Mouse (Mus musculus) heart, adult 18-20 months (tissue): ENCODE measurements around the gene Uqcr10. TPM values are rescaled to one million over a fixed set of nuclear protein-coding genes. Genes with fewer than 3 reads are reported as not detected.
A peak's percentile ranks its signal among the peaks of the same experiment; 100 is the strongest.
"Not testable (repeated sequence)": the region's sequence is repeated elsewhere in the genome, so short reads cannot be mapped to it uniquely, and the experiment has no call there.

Experiments
- DNase-seq, 2 experiments: peaks; one replicate each; pipeline ENCODE4 v3.0.0; 2021 to 2022; ENCODE audit warnings: mixed read lengths in 1 of 2
- total RNA-seq, 2 experiments: library from RNA; stranded (reverse); gene quantifications; 2 replicates each; pipeline ENCODE4 v1.2.3; 2021

Gene Uqcr10
- total RNA-seq, 2 experiments from 2014 or later = 1,576 to 1,640 TPM

GRCm38 (mm10) chr11:4716530-4717236 is 12.5 kb upstream of the Uqcr10 start:
- no peak for DNase-seq

DNA sequence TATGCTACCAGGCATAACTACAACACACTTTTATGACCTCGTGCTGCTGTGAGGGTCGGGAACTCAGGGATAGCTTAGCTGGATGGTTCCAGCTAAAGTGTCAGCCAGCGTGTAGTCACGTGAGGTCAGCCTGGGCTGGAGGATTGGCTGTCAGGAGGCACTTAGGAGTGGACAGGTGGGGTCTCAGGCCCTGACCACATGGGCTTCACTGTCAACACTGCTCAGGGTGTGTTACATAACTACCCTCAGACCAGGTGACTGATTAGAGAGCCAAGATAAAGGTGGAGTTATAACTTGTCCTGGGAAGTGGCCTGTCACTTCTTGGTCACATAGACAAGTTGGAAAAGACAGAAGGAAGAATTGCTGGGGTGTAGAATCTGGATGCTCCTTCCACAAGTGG is 11.5 kb upstream of the Uqcr10 start:
- DNase-seq = no peak

GRCm38 (mm10) chr11:4714727-4715126 is 10.6 kb upstream of the Uqcr10 start:
- DNase-seq = no peak

DNA sequence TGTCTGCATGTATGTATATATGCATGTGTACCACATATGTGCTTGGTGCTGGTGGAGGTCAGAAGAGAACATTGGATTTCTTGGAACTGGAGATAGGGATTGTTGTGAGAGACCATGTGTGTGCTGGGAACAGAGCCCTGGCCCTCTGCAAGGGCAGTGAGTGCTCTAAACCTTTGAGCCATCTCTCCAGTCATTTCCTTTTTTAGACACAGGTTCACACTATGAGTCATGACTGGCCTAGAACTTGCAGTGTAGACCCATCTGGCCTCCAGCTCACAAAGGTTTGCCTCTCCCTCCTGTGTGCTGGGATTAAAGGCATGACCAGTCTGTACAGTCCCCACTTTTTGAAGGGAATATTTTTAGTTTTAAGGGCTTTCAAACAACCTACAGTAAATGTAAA is 8.7 kb upstream of the Uqcr10 start:
- DNase-seq = no peak

GRCm38 (mm10) chr11:4710188-4710587 is 6.0 kb upstream of the Uqcr10 start:
- DNase-seq = not testable (repeated sequence)

GRCm38 (mm10) chr11:4705178-4705577 is 1.0 kb upstream of the Uqcr10 start:
- DNase-seq = no peak

DNA sequence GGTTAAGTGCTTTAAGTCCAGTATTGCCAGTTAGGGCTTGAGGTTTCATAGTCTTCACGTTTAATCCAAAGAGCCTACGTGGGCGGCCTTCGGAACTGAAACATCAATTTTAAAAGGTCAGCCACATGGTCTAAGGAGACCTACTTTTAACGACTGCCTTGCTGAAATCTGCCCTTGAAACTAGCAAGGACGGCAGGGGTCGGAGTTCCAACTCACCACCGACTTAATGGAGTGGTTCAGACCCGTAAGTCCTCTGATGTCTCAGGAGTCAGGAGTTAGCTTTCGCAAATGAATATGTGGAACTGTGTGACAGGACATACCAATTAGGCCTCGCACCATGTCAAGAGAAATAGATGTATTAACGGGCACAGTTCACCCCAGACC is 462 bp downstream of the Uqcr10 start:
- DNase-seq = no peak

DNA sequence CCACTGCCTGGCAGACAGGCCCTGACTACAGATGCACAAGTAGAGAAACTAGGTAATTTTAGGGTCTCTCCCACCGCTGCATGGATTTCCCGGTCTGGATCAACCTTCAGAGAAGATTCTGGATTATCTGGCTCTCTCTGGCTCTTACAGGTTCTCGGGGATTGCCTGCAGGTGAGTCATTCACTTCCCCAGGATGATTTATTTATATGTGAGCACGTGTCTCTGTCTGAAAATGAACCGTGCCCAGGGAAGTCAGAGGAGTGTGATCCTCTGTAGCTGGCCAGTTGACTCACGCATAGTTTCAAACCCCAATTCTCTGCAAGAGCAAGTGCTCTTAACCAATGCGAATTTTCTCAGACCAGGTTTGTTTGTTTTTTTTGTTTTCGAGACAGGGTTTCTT is 3.4 kb downstream of the Uqcr10 start:
- DNase-seq = no peak

- DNase-seq = peak; percentile 77 to 80
These were observed 6.8 kb downstream of the Uqcr10 start for GRCm38 (mm10) chr11:4697043-4697983.

GRCm38 (mm10) chr11:4692162-4692561 is 12.0 kb downstream of the Uqcr10 start:
- DNase-seq = no peak

DNA sequence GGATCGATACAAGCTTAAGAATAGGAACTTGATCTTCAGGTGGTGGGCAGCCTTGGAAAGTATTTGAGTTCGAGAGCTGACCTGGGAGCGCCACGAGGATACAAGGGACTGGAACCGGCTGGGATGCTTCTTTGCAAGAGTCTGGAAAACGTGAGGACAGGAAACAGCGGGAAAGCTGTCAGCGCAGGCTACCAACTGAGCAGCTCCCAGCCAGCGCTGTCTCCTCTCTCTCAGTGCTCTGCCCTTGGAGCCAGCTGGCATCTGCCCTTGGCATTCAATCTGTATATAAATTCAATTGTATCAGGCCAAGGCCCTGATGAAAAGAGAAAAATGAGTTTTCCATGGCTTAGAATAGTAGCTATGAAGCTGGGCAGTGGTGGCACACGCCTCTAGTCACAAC is 12.9 kb downstream of the Uqcr10 start:
- peak in 1 of 2 experiments; percentile 30 for DNase-seq

DNA sequence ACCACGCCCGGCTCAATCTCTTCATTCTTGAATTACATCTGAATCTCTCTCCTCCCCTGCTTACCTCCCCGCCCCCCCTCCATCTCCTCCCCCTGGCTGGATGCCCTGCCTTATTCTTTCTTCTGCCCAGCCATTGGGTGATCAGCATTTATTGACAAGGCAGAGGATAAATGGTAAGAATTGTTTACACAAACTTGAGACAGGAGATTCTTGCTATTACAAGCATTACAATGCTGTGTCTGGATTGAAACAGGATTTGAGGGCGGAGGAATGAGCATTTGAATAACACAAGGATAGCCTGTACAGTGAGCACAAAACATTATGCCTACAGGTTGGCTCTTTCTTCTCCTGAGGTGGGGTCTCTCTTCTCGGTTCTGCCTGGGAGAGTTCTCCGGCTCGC is 13.8 kb downstream of the Uqcr10 start:
- DNase-seq = no peak

DNA sequence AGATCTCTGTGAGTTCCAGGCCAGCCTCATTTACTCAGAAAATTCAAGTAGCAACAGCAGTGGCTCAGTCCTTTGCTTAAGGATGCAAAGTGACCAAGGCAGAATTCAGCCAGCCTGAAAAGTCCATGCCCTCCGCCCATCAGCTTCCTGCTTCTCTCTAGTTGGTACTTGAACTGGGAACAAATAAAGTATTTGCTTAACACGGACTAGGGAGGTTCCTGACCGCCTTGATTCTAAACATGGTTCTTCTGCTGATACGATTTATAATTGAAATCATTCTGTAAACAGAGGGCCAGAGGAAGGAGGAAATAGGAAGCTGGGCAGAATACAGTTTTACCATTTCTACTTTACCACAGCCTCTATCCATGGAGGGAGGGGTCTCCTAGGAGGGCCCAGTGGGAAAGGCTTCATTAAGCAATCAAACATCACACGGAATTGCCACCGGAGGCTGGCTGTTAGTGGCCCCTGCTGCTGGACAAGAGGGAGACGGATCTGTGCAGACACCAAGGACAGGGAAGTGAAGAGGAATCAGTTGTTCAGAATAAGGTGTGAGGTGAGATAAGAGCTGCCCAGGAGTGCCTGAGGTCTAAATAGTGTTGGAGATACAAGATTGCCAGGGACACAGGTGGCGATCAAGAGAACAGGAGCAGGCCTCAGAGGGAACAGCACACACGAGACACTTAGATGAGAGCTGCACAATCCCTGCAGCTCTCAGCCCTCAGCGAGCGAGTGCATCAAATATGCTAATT is 15.3 kb downstream of the Uqcr10 start:
- DNase-seq = no peak

DNA sequence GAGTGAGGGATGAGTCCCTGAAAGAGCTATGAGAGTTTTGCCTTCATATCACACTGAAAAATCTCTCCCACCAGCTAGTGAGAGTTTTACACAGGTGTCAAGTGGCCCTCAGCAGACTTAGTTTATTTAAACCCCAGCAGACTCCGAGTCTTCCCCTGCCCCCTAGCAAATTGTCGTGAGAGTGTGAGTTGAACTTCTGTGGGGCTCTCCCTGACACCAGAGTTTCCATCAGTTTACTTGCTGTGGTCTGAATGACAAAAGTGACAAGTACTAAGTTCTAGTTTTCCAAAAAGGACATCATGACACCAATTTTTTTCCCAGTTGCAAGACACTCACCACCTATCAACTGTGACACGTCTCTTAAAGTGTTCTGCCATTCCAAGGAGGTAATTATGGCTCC is 16.3 kb downstream of the Uqcr10 start:
- DNase-seq = no peak

- DNase-seq = no peak
These were observed 17.1 kb downstream of the Uqcr10 start for GRCm38 (mm10) chr11:4687027-4687426.

DNA sequence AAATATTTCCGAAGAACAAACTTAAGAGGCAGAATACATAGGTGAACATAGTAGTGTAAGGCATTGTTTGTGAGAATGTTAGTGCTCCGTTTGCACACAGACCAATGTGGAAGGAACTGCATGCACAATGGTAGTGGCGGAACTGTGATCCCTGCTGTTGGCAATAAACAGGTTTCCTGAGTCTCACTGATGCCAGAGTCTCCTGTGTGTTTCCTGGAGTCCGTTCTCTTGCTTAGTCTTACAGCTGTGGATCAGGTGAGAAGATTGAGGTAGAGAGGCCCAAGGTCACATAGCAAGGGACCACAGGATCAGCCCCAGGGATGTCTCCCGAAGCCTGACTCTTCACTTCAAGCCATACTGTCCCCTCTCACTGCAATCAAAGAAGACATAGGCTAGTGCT is 18.6 kb downstream of the Uqcr10 start:
- DNase-seq = no peak

DNA sequence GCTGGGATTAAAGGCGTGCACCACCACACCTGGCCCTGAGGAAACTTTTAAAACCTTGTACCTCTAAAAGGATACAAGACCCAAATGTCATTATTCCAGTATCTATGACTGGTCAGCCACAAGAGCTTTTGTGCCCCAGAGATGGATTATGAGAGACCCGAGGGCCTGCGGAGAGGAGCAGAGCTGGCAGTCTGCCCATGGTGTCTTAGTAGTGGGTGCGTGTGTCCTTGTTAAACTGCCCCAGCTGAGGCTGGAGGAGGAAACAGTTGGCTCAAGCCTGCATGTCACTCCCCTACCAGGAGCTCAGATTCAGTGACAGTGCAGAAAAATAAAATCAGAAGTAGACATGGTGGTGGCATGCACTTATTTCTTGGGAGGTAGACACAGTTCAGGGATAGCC is 19.1 kb downstream of the Uqcr10 start:
- DNase-seq = no peak

- DNase-seq = no peak
These were observed 20.0 kb downstream of the Uqcr10 start for GRCm38 (mm10) chr11:4684186-4684585.

- no peak for DNase-seq
These were observed 20.6 kb downstream of the Uqcr10 start for GRCm38 (mm10) chr11:4683516-4683915.

GRCm38 (mm10) chr11:4680126-4680525 is 24.0 kb downstream of the Uqcr10 start:
- no peak for DNase-seq

GRCm38 (mm10) chr11:4679441-4679832 is 24.7 kb downstream of the Uqcr10 start:
- no peak for DNase-seq

DNA sequence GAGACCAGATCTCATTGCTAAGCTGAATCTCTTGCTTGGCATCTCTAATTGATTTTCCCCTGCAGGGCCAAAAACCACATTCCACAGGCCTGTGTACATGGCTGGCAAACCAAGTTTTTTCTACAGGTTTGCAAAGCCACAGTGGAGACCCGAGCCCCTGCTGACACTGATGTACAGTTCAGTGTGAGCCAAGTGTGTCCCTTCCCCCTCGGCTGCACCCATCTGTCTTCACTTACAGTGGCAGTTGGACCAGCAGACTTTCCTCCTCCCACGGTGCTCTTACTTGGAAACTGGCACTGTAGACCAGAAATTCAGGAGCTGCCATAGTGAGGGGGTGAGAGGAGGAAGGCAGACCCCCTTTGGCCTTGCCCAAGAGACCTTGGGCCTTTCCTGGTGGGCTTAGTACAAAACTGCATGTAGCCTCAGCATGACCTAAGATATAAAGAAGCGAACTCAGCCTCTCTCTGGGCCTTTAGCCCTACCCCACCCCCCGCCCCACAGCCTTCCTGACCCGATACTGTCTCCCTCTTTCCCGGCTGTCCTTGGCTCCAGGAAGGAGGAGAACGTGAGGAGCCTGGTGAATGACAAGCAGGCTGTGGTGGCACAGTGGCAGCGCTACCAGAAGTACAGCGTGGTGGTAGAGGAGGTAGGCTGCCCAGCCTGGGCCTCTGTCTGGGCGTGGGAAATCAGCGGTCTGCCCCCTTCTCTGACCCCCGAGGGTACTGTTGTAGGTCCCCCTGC is 25.3 kb downstream of the Uqcr10 start:
- no peak for DNase-seq
